15 mouse cellular contexts compared by ENCODE assay signal in genomic region chr3:88627114-88627513, GRCm38 (mm10). TPM values are rescaled to one million over a fixed set of nuclear protein-coding genes. Genes with fewer than 3 reads are reported as not detected.
DNase-seq lines count a peak whose midpoint lies in the region; ATAC-seq and TF ChIP-seq lines count a peak whose summit lies in the region.
"Had no signal": no experiment of that assay in that cellular context is flagged by ENCODE, and none has a peak within 500 bp of the region (broad histone marks: within the 10 kb centered on the region; RNA-seq: fewer than 3 reads in every experiment).

No protein-coding gene starts in this region.

- 70% methylated on average over 4 of the region's 4 CpGs for WGBS in hindbrain, embryonic 13.5 days
- 67% methylated on average over 4 of the region's 4 CpGs for WGBS in hindbrain, embryonic 16.5 days
- 74% methylated on average over 4 of the region's 4 CpGs for WGBS in midbrain, embryonic 12.5 days
- WGBS in midbrain, postnatal 0 days = 59% methylated on average over 4 of the region's 4 CpGs
- 62% methylated on average over 4 of the region's 4 CpGs for WGBS in embryonic facial prominence, embryonic 14.5 days

- no peak for TF ChIP-seq CTCF in midbrain, postnatal 0 days (IDR thresholded peaks at IDR 0.05)

- no peak for ATAC-seq in hindbrain, embryonic 13.5 days (ENCODE audit: low FRiP score)
- ATAC-seq in hindbrain, embryonic 16.5 days = no peak
- ATAC-seq in midbrain, embryonic 12.5 days (ENCODE audit: low FRiP score, low read depth) = no peak
- ATAC-seq in midbrain, postnatal 0 days (ENCODE audit: low FRiP score) = no peak
- ATAC-seq in embryonic facial prominence, embryonic 14.5 days (ENCODE audit: low read depth) = no peak
- 0 out of 2 replicates have a peak, but pooled peaks have one; percentile 25 for ATAC-seq in megakaryocyte, adult 5-6 weeks (ENCODE audit: poor library complexity, severe bottlenecking)
- ATAC-seq: intestine, embryonic 15.5 days had no signal

- H3K36me3 ChIP-seq in hindbrain, embryonic 13.5 days = peaks cover 46% of the 10 kb centered on the region
- peaks cover 23% of the 10 kb centered on the region for H3K36me3 ChIP-seq in hindbrain, embryonic 16.5 days (ENCODE audit: control insufficient read depth, insufficient read depth, low read length)
- H3K36me3 ChIP-seq in midbrain, embryonic 12.5 days = peaks cover 55% of the 10 kb centered on the region
- H3K36me3 ChIP-seq in midbrain, postnatal 0 days (ENCODE audit: insufficient read depth, low read length) = peaks cover 24% of the 10 kb centered on the region
- peaks cover 47% of the 10 kb centered on the region for H3K36me3 ChIP-seq in embryonic facial prominence, embryonic 14.5 days (ENCODE audit: control insufficient read depth, insufficient read depth, low read length)

- H3K27ac ChIP-seq in hindbrain, embryonic 13.5 days = 0 out of 2 replicates have a peak overlapping the region, but pooled peaks have one; percentile 35
- H3K27ac ChIP-seq in hindbrain, embryonic 16.5 days (ENCODE audit: low read depth, low read length) = no peak overlapping the region
- peak overlapping the region; percentile 50; the same call in 1 of the 2 replicates for H3K27ac ChIP-seq in midbrain, embryonic 12.5 days (replicated peaks)
- H3K27ac ChIP-seq in midbrain, postnatal 0 days (ENCODE audit: low read depth, low read length) = no peak overlapping the region
- 0 out of 2 replicates have a peak overlapping the region, but pooled peaks have one; percentile 11 for H3K27ac ChIP-seq in embryonic facial prominence, embryonic 14.5 days (replicated peaks; ENCODE audit: low read depth, low read length)
- H3K27ac ChIP-seq: embryonic facial prominence, embryonic 12.5 days; intestine, embryonic 15.5 days had no signal

- H3K4me1 ChIP-seq in hindbrain, embryonic 13.5 days (replicated peaks) = peaks cover 76% of the 10 kb centered on the region
- peaks cover 34% of the 10 kb centered on the region for H3K4me1 ChIP-seq in hindbrain, embryonic 16.5 days (ENCODE audit: control insufficient read depth, insufficient read depth, low read depth, low read length)
- H3K4me1 ChIP-seq in midbrain, embryonic 12.5 days = peaks cover 47% of the 10 kb centered on the region
- H3K4me1 ChIP-seq in midbrain, postnatal 0 days (ENCODE audit: insufficient read depth, low read length) = peaks cover 16% of the 10 kb centered on the region; the same call in 1 of the 2 replicates
- H3K4me1 ChIP-seq in embryonic facial prominence, embryonic 14.5 days (ENCODE audit: control insufficient read depth, insufficient read depth, low read length) = peaks cover 17% of the 10 kb centered on the region

- no peaks in the 10 kb centered on the region for H3K27me3 ChIP-seq in hindbrain, embryonic 13.5 days
- no peaks in the 10 kb centered on the region for H3K27me3 ChIP-seq in hindbrain, embryonic 16.5 days (replicated peaks; ENCODE audit: control insufficient read depth, insufficient read depth, low read length)
- H3K27me3 ChIP-seq in midbrain, embryonic 12.5 days = no peaks in the 10 kb centered on the region
- no peaks in the 10 kb centered on the region for H3K27me3 ChIP-seq in midbrain, postnatal 0 days (ENCODE audit: insufficient read depth, low read length)
- H3K27me3 ChIP-seq in embryonic facial prominence, embryonic 14.5 days (replicated peaks; ENCODE audit: control insufficient read depth, insufficient read depth, low read length) = no peaks in the 10 kb centered on the region
- H3K27me3 ChIP-seq: embryonic facial prominence, embryonic 12.5 days; heart, embryonic 12.5 days; intestine, embryonic 15.5 days had no signal

- H3K4me3 ChIP-seq in hindbrain, embryonic 13.5 days = no peak overlapping the region
- no peak overlapping the region for H3K4me3 ChIP-seq in hindbrain, embryonic 16.5 days (ENCODE audit: low read length)
- no peak overlapping the region for H3K4me3 ChIP-seq in midbrain, embryonic 12.5 days
- H3K4me3 ChIP-seq in midbrain, postnatal 0 days (ENCODE audit: low read depth, low read length) = no peak overlapping the region
- no peak overlapping the region for H3K4me3 ChIP-seq in embryonic facial prominence, embryonic 14.5 days (ENCODE audit: low read depth, low read length)
- H3K4me3 ChIP-seq: embryonic facial prominence, embryonic 12.5 days; heart, embryonic 12.5 days; intestine, embryonic 15.5 days had no signal

- DNase-seq in midbrain, postnatal 0 days (ENCODE audit: low spot score) = no peak
- no peak for DNase-seq in embryonic facial prominence, embryonic 14.5 days (ENCODE audit: low spot score)
- DNase-seq in lung, postnatal 10 days = no peak
- DNase-seq in cerebellum, adult 18-20 months = no peak
- DNase-seq: adrenal gland, postnatal 36 days; lung, adult 18-20 months had no signal

- H3K4me2 ChIP-seq in hindbrain, embryonic 13.5 days = no peak overlapping the region
- no peak overlapping the region for H3K4me2 ChIP-seq in hindbrain, embryonic 16.5 days (ENCODE audit: low read length)
- H3K4me2 ChIP-seq in midbrain, embryonic 12.5 days (replicated peaks) = no peak overlapping the region
- no peak overlapping the region for H3K4me2 ChIP-seq in midbrain, postnatal 0 days (ENCODE audit: low read depth, low read length, poor library complexity, severe bottlenecking)
- no peak overlapping the region for H3K4me2 ChIP-seq in embryonic facial prominence, embryonic 14.5 days (ENCODE audit: low read depth, low read length)
- H3K4me2 ChIP-seq: embryonic facial prominence, embryonic 12.5 days; intestine, embryonic 15.5 days had no signal

- H3K9me3 ChIP-seq in hindbrain, embryonic 13.5 days = no peaks in the 10 kb centered on the region
- no peaks in the 10 kb centered on the region for H3K9me3 ChIP-seq in hindbrain, embryonic 16.5 days (ENCODE audit: control insufficient read depth, low read length)
- H3K9me3 ChIP-seq in midbrain, embryonic 12.5 days = no peaks in the 10 kb centered on the region
- H3K9me3 ChIP-seq in midbrain, postnatal 0 days (ENCODE audit: low read length) = no peaks in the 10 kb centered on the region
- no peaks in the 10 kb centered on the region for H3K9me3 ChIP-seq in embryonic facial prominence, embryonic 14.5 days (ENCODE audit: control insufficient read depth, low read length)
- H3K9me3 ChIP-seq: embryonic facial prominence, embryonic 12.5 days; heart, embryonic 12.5 days; intestine, embryonic 15.5 days had no signal

- H3K9ac ChIP-seq in hindbrain, embryonic 13.5 days = 0 out of 2 replicates have a peak overlapping the region, but pooled peaks have one; percentile 99
- H3K9ac ChIP-seq in hindbrain, embryonic 16.5 days (ENCODE audit: low read depth, low read length) = no peak overlapping the region
- no peak overlapping the region for H3K9ac ChIP-seq in midbrain, embryonic 12.5 days (replicated peaks)
- H3K9ac ChIP-seq in midbrain, postnatal 0 days (replicated peaks; ENCODE audit: low read length, poor library complexity, severe bottlenecking) = no peak overlapping the region
- H3K9ac ChIP-seq in embryonic facial prominence, embryonic 14.5 days (ENCODE audit: low read depth, low read length) = no peak overlapping the region
- H3K9ac ChIP-seq: embryonic facial prominence, embryonic 12.5 days; intestine, embryonic 15.5 days had no signal

RNA-seq across cellular contexts. Expression of gene Arhgef2, which starts 21.3 kb away (rescaled TPM):
- polyA plus RNA-seq in hindbrain, embryonic 13.5 days (2015; fragmentation: Nextera tagmentation; extraction: Ambion mirVana) = 160 and 165 TPM in 2 replicates
- polyA plus RNA-seq in hindbrain, embryonic 16.5 days (2015; fragmentation: Nextera tagmentation; extraction: Ambion mirVana) = 79.0 and 104 TPM in 2 replicates
- polyA plus RNA-seq in midbrain, embryonic 12.5 days (2016; fragmentation: Nextera tagmentation; extraction: Ambion mirVana) = 143 and 150 TPM in 2 replicates
- total RNA-seq in midbrain, postnatal 0 days (2014; rRNA removed) = 59.6 and 80.3 TPM in 2 replicates
- polyA plus RNA-seq in midbrain, postnatal 0 days (2015; fragmentation: Nextera tagmentation; extraction: Ambion mirVana) = 38.9 and 46.8 TPM in 2 replicates
- polyA plus RNA-seq in embryonic facial prominence, embryonic 14.5 days (2014; fragmentation: Nextera tagmentation; extraction: Ambion mirVana) = 88.0 and 88.7 TPM in 2 replicates
- total RNA-seq in megakaryocyte, adult 5-6 weeks (2015) = 71.1 and 85.9 TPM in 2 replicates
- total RNA-seq in megakaryocyte, adult 5-6 weeks (2017) = 49.6 and 73.1 TPM in 2 replicates

RNA-seq across cellular contexts. Expression of gene Rxfp4, which starts 25.8 kb away (rescaled TPM):
- not detected in 2 replicates for polyA plus RNA-seq in hindbrain, embryonic 13.5 days (2015; fragmentation: Nextera tagmentation; extraction: Ambion mirVana)
- polyA plus RNA-seq in hindbrain, embryonic 16.5 days (2015; fragmentation: Nextera tagmentation; extraction: Ambion mirVana) = not detected in 2 replicates
- not detected in 2 replicates for polyA plus RNA-seq in midbrain, embryonic 12.5 days (2016; fragmentation: Nextera tagmentation; extraction: Ambion mirVana)
- total RNA-seq in midbrain, postnatal 0 days (2014; rRNA removed) = 0.42 TPM in 1 of 2 replicates, not detected in the other
- polyA plus RNA-seq in midbrain, postnatal 0 days (2015; fragmentation: Nextera tagmentation; extraction: Ambion mirVana) = not detected in 2 replicates
- 0.18 TPM in 1 of 2 replicates, not detected in the other for polyA plus RNA-seq in embryonic facial prominence, embryonic 14.5 days (2014; fragmentation: Nextera tagmentation; extraction: Ambion mirVana)
- not detected in 2 replicates for total RNA-seq in megakaryocyte, adult 5-6 weeks (2015)
- total RNA-seq in megakaryocyte, adult 5-6 weeks (2017) = not detected in 2 replicates
- total RNA-seq: adrenal gland, postnatal 36 days; left cerebral cortex, adult 18-20 months had no signal
- polyA plus RNA-seq: cerebellum, adult 2 months; embryonic facial prominence, embryonic 12.5 days; heart, embryonic 12.5 days; intestine, embryonic 15.5 days had no signal

RNA-seq across cellular contexts. Expression of gene Ssr2, which starts 51.4 kb away (rescaled TPM):
- 154 and 163 TPM in 2 replicates for polyA plus RNA-seq in hindbrain, embryonic 13.5 days (2015; fragmentation: Nextera tagmentation; extraction: Ambion mirVana)
- polyA plus RNA-seq in hindbrain, embryonic 16.5 days (2015; fragmentation: Nextera tagmentation; extraction: Ambion mirVana) = 133 and 167 TPM in 2 replicates
- polyA plus RNA-seq in midbrain, embryonic 12.5 days (2016; fragmentation: Nextera tagmentation; extraction: Ambion mirVana) = 132 and 137 TPM in 2 replicates
- 236 and 250 TPM in 2 replicates for total RNA-seq in midbrain, postnatal 0 days (2014; rRNA removed)
- 196 and 210 TPM in 2 replicates for polyA plus RNA-seq in midbrain, postnatal 0 days (2015; fragmentation: Nextera tagmentation; extraction: Ambion mirVana)
- polyA plus RNA-seq in embryonic facial prominence, embryonic 14.5 days (2014; fragmentation: Nextera tagmentation; extraction: Ambion mirVana) = 289 and 337 TPM in 2 replicates
- 207 and 216 TPM in 2 replicates for total RNA-seq in megakaryocyte, adult 5-6 weeks (2015)
- 93.2 and 107 TPM in 2 replicates for total RNA-seq in megakaryocyte, adult 5-6 weeks (2017)

RNA-seq across cellular contexts. Expression of gene Khdc4, which starts 58.5 kb away (rescaled TPM):
- 97.7 and 99.4 TPM in 2 replicates for polyA plus RNA-seq in hindbrain, embryonic 13.5 days (2015; fragmentation: Nextera tagmentation; extraction: Ambion mirVana)
- 70.2 and 81.8 TPM in 2 replicates for polyA plus RNA-seq in hindbrain, embryonic 16.5 days (2015; fragmentation: Nextera tagmentation; extraction: Ambion mirVana)
- polyA plus RNA-seq in midbrain, embryonic 12.5 days (2016; fragmentation: Nextera tagmentation; extraction: Ambion mirVana) = 122 and 123 TPM in 2 replicates
- 71.8 and 96.5 TPM in 2 replicates for total RNA-seq in midbrain, postnatal 0 days (2014; rRNA removed)
- 66.8 and 70.5 TPM in 2 replicates for polyA plus RNA-seq in midbrain, postnatal 0 days (2015; fragmentation: Nextera tagmentation; extraction: Ambion mirVana)
- 66.4 and 70.3 TPM in 2 replicates for polyA plus RNA-seq in embryonic facial prominence, embryonic 14.5 days (2014; fragmentation: Nextera tagmentation; extraction: Ambion mirVana)
- 50.6 and 52.1 TPM in 2 replicates for total RNA-seq in megakaryocyte, adult 5-6 weeks (2015)
- 53.4 and 56.1 TPM in 2 replicates for total RNA-seq in megakaryocyte, adult 5-6 weeks (2017)

Comparison
In these comparisons a context has a peak if more than half of its experiments do, and no peak if none do; other contexts are left out.
1. H3K27ac ChIP-seq: peak in hindbrain, embryonic 13.5 days (single experiment), midbrain, embryonic 12.5 days (single experiment) and embryonic facial prominence, embryonic 14.5 days (single experiment); none in hindbrain, embryonic 16.5 days (single experiment) and midbrain, postnatal 0 days (single experiment).